Mouse (Mus musculus) c-Kit-positive CD71-positive TER-119-negative erythroid progenitor cells, embryonic 14.5 days (primary cell): ENCODE measurements around the gene Hsf2bp.

Experiments used
- DNase-seq: peaks from one replicate; pipeline ENCODE4 v3.0.0-alpha.2; 2013; ENCODE audit warnings: low read depth

Gene Hsf2bp

GRCm38 (mm10) chr17:32031684-32032083, 4.5 kb downstream of the Hsf2bp start:
- no peak for DNase-seq

DNA sequence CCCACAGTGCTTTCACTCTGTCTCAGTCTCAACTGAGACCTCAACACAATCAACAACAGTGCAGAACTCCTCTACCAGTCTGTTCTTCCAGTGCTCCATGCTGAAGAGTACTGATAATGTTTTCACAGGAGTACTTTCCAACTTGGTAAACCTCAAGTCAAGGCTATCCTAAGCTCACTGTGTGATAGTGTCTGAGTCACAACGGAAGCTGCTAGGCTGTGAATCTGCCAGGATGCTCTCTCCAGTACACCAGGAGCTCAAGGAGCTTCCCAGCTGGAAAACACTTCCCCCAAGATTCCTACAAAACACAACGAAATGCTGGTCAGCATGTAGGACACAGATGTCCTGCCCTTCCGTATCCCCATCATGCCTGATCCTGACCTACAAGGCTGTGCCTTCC, 7.8 kb downstream of the Hsf2bp start:
- no peak for DNase-seq

GRCm38 (mm10) chr17:32027666-32028065, 8.5 kb downstream of the Hsf2bp start:
- DNase-seq: peak; percentile 32

DNA sequence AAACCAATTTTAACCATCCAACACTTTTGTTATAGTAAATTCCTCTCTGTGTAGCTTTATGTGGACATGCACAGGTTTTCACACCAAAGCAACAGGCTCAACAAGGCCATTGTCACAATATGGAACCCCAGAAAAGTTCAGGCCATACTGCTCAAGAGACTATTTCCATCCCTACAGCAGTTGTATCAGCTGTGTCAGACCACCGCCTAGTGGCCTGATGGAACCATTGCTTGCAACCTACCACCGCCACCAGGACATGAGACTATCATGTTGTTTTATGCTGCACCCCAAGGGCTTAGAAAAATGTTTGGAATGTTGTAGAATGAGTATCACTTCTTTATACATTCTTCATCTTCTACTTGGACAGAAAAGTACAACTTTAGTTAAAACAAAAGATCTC, 10.8 kb downstream of the Hsf2bp start:
- DNase-seq: peak; percentile 38

DNA sequence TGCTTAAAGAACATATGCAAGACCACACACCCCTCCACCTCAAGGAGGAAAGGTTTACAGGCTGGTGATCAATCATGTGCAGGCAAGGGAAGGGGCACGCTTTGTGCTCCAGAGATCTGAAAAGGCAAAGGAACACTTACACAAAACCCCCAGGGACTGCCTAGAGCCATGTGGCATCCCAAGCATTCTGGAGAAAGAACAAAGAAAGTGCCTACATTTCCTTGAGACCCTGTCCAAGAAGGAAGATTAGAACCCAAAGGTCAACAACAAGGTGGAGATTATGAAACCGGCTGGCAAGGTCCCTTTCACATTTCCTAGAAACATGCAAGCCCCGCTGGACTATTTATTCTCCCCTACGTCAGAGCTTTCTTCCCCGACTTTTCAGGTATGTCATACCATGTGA, 11.5 kb downstream of the Hsf2bp start:
- no peak for DNase-seq

DNA sequence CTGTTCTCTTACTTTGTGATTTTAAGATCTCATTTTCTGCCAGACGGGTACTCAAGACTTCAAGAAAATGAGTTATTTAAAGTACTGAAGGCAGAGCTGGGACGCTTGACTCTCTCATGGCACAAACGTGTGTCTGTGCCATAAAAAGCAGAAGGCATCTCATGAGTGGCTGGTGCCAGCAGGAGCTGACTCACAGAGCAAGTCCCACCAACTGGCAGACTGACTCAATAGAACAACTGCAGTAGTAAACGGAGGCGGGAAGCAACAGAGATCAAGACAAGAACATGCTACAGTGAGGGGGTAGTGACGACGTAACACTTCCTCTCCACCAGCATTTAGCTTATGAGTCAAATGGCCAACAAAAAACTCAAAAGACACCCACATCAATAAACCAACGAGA, 13.1 kb downstream of the Hsf2bp start:
- no peak for DNase-seq

DNA sequence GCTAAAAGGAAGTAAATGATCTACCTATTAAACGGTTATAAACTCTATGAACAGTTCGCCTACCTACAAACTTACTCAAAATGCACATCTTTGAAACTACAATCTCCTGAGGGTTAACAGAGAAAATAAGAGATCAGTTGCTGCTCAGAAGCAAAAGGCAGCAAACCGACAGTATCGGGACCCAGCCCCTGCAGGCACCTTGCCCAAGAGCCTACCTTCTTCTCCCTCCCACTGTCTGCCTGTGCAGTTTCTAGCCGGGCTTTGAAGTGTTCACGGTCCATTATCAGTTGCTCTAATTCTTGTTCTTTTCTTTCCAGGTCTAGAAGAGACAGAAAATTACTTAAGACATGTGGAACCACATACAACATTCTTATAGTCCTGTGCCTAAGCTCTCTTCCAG, 13.6 kb downstream of the Hsf2bp start:
- no peak for DNase-seq

- DNase-seq: no peak
These were observed 14.2 kb downstream of the Hsf2bp start for GRCm38 (mm10) chr17:32021981-32022380.

DNA sequence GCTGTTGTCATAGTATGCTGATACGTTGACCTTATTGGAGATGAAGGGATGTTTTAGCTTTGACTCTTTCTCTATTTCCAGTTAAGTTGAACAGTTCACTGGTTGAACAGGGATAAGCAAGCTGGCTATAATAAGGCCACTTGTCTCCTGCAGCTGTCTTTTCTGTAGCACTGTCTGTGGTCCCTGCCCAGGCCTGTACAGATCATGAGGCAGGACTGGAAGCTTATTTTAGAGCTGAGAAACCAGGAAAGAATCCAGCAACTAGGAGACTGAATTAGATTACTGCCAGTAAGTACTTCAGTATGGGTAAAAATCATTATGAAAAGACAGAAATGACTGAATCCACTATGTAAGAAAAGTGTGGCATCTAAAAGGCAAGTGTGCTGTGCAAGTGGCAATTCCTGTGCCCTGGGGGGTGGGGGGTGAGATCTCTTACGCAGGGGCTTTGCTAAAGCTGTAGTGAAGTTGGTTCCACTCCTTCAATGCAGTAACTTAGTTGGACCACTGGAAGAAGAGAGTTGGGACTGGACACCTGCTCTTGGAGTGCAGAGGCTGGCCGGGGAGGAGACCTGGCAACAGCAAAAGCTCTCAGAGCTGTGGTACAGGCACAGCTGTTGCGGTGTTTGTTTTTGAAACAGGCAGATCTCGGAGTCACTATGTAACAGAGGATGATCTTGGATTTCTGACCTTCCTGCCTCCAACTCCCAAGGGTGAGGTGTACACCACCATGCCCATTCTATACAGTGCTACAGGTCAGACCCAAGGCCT, 17.8 kb downstream of the Hsf2bp start:
- no peak for DNase-seq

DNA sequence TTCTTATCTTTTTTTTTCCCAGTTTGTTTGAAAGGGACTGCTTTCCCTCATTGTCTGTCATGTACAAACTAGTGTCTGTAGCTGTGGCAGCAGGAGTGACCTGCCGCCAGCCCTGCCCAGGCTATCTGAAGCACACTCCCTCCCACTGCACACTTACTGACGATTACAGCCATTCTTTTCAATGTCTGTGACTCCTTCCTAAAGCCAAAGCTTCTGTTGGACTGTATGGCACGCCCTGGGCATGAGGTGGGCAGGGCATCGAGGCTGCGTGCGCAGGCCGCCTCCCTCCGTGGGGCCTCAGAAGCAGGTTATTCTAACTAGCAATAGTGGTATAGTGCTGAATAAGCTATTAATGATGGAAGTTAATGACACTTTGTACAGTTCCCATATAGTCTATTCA, 19.7 kb downstream of the Hsf2bp start:
- DNase-seq: no peak

GRCm38 (mm10) chr17:32013659-32014058, 22.5 kb downstream of the Hsf2bp start:
- DNase-seq: no peak

DNA sequence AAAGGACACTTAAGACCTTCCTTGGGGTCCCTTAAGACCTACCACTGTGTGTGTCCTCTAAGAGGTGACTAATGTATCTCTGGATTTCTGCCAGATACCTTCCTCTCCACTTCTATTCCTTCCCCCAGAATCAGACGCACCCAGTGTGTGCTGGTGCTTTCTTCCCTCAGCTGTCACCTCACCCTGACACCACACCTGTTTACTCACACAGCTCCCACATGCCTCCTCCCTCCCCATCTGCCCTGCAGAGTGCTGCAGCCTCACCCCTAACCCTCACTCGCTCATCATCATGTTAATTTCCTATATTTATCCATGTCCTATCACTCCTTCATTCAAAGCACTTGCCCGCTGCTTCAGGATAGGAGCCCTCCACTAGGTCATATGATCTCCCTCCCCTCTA, 23.9 kb downstream of the Hsf2bp start:
- no peak for DNase-seq

GRCm38 (mm10) chr17:32011694-32012093, 24.5 kb downstream of the Hsf2bp start:
- no peak for DNase-seq

GRCm38 (mm10) chr17:32006800-32007199, 29.3 kb downstream of the Hsf2bp start:
- no peak for DNase-seq

DNA sequence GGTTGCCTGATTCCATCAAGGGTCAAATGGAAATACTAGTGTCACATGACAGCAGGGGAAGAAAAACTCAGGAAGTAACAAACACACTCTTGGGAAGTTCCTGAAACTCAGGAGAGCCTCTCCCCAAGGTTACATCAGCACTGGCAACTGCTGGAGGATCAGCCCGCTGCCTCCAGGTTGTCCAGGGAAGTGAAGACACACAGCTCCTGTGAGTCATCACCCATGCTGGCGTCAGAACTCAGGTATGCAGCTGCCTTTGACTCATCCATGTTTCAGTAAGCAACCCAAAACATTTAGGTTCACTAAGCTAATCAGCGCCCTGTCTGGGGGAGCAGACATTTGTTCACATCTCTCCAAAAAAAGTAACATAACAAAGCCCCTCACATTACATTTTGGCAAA, 32.9 kb downstream of the Hsf2bp start:
- no peak for DNase-seq

GRCm38 (mm10) chr17:31998351-31998750, 37.8 kb downstream of the Hsf2bp start:
- DNase-seq: no peak

DNA sequence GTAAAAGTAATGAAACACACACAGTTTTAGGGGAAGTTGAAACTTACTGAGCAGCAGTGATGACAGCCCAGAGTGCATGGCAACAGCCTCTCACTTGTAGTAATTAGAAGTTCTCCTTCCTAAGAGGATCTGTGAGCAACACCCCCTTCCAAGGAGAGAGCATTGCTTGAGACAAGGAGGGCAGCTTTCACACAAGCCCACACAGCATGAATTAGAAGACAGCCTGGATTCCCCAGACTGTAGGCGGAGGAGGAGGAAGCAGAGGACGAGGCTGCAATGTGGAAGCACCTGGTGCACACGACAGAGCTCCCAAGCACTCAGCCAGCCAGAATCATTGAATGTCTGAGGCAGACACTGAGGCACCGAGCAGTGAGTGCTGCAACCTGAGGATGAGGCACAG, 39.8 kb downstream of the Hsf2bp start:
- no peak for DNase-seq

DNA sequence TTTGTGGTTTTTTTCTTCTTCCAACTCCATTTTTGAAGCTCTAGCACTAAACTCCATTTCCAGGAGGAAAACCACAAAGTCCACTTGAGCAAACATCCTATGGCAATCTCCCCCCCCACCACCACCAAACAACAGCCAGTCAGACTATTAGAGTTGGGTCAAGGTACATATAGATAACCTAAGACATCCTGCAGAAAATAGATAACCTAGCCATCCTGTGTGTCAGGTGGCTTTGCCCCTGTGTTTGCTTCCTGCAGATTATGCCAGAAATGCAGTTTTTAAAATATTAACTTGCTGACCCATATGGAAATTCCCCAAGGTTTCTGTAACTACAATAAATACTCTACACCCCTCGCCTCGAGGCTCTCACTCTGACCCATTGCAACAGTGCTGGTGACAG, 40.4 kb downstream of the Hsf2bp start:
- peak; percentile 13 for DNase-seq

DNA sequence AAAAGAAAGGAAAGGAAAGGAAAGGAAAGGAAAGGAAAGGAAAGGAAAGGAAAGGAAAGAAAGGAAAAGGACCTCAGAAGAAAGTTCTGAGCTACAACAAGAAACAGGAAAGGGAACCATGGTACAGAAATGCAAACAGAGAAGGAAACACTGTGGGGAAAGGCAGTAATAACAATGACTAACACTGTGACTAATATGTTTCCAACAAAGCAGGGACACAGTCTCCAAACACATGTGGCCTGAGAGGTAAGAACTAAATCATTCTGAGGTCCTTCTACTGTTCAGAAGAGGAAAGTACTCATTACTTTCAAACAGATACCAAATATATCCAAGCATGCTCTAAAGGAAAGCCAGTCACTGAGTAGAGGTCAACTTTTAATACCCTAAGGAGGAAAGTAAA, 42.0 kb downstream of the Hsf2bp start:
- DNase-seq: no peak

DNA sequence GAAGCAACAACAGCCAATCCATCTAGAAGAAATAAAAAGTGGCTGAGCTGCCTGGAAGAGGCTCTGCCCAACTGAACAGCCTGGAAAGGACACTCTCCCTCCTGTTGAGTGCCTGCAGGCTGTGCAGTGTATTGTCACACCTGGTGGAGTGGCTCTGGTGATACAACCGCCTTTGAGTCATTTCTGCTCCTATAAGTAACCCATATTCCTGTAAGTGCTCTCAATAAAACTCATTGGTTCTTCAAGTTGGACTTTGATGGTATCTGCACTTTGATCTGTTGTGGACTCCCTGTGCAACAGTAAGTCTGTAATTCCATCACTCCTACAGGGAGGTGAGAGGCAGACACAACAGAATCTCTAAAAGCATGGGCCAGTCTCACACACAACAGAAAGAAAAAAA, 42.8 kb downstream of the Hsf2bp start:
- DNase-seq: no peak

- DNase-seq: no peak
These were observed 44.1 kb downstream of the Hsf2bp start for GRCm38 (mm10) chr17:31992004-31992403.

- DNase-seq: no peak
These were observed 47.1 kb downstream of the Hsf2bp start for GRCm38 (mm10) chr17:31989035-31989434.

GRCm38 (mm10) chr17:31986915-31987314, 49.2 kb downstream of the Hsf2bp start:
- DNase-seq: no peak

DNA sequence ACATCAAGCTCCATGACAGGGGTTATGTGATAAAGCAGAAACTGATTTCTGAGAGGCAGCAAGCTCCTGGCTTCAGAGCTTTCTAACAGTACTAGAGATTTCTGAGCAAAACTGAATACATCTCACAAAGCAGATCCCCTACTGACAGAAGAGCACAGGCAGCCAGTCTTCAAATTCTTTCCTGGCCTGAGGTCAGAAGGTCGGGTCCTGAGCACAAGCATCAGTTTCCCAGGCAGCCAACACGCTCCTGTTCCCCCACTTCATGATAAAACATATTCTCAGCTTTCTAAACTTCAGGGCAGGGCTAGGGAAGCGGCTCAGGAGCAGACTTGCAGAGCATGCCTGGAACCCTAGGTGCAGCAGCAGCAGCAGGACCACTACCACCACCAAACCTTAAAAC, 52.7 kb downstream of the Hsf2bp start:
- DNase-seq: no peak
